ENCODE assay signal across 10 mouse cellular contexts in the genomic region with DNA sequence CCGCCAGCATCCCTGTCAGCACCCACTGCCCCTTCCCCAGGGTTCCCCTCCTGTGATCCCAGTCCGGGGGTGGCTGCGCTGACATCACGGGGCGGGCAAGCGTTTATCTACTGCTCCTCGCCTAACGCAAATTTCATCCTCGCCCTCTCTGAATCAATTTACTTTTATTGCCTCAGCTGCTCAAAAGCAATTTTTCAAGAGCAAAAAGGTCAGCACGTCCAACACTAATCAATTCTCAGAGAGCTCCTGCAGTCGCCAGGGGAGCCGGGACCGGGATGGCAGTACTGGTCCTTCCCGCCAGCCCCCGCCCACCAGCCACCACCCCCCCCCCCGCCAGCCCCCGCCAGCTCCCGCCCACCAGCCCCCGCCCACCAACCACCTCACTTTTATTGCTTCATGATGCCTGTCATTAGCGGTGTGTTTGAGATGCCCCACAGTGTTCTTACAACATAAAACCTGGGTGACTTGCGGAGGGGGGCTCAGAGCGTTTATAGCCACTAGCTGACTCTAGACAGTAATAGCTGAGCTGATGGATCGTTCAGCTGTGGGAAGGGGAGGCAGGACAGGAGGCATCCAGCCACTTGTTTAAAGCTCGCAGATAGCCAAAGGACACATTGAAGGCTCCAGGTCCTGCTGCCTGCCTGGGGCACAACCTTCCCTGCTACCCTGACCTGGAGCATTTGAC. TPM values are rescaled to one million over a fixed set of nuclear protein-coding genes. Genes with fewer than 3 reads are reported as not detected.
A peak's percentile ranks its signal among the peaks of the same experiment; 100 is the strongest.
DNase-seq lines count a peak whose midpoint lies in the region; ATAC-seq lines count a peak whose summit lies in the region.
"Had no signal": no experiment of that assay in that cellular context is flagged by ENCODE, and none has a peak within 500 bp of the region (broad histone marks: within the 10 kb centered on the region; RNA-seq: fewer than 3 reads in every experiment).

No protein-coding gene starts in this region.

- H3K27me3 ChIP-seq in kidney, embryonic 14.5 days (ENCODE audit: control insufficient read depth, insufficient read depth, low read length): 0 out of 2 replicates have a peak, but pooled peaks cover 10% of the 10 kb centered on the region
- H3K27me3 ChIP-seq in embryonic facial prominence, embryonic 14.5 days (replicated peaks; ENCODE audit: control insufficient read depth, insufficient read depth, low read length): peaks cover 14% of the 10 kb centered on the region
- no peaks in the 10 kb centered on the region for H3K27me3 ChIP-seq in intestine, embryonic 14.5 days (replicated peaks; ENCODE audit: control insufficient read depth, insufficient read depth, low read length)
- no peaks in the 10 kb centered on the region; the same call in 1 of the 2 replicates for H3K27me3 ChIP-seq in midbrain, embryonic 16.5 days (ENCODE audit: control insufficient read depth, insufficient read depth, low read depth, low read length)

- H3K27ac ChIP-seq in kidney, embryonic 14.5 days (ENCODE audit: low read depth, low read length): no peak overlapping the region
- no peak overlapping the region for H3K27ac ChIP-seq in embryonic facial prominence, embryonic 14.5 days (replicated peaks; ENCODE audit: low read depth, low read length)
- no peak overlapping the region for H3K27ac ChIP-seq in intestine, embryonic 14.5 days (ENCODE audit: low read depth)
- H3K27ac ChIP-seq in midbrain, embryonic 16.5 days (ENCODE audit: low read length): no peak overlapping the region

- H3K4me1 ChIP-seq in kidney, embryonic 14.5 days (ENCODE audit: control insufficient read depth, insufficient read depth, low read length): peaks cover 30% of the 10 kb centered on the region
- peaks cover 33% of the 10 kb centered on the region for H3K4me1 ChIP-seq in embryonic facial prominence, embryonic 14.5 days (ENCODE audit: control insufficient read depth, insufficient read depth, low read length)
- H3K4me1 ChIP-seq in intestine, embryonic 14.5 days (replicated peaks; ENCODE audit: control insufficient read depth, insufficient read depth, low read length): peaks cover 39% of the 10 kb centered on the region
- H3K4me1 ChIP-seq in midbrain, embryonic 16.5 days (ENCODE audit: control insufficient read depth, insufficient read depth, low read length): peaks cover 44% of the 10 kb centered on the region

- 3% methylated on average over 23 of the region's 24 CpGs for WGBS in kidney, embryonic 14.5 days
- WGBS in embryonic facial prominence, embryonic 14.5 days: 14% methylated on average over 23 of the region's 24 CpGs
- WGBS in intestine, embryonic 14.5 days: 5% methylated on average over 24 of the region's 24 CpGs
- WGBS in midbrain, embryonic 16.5 days: 17% methylated on average over 24 of the region's 24 CpGs

- peak overlapping the region; percentile 31 for H3K4me2 ChIP-seq in kidney, embryonic 14.5 days (replicated peaks; ENCODE audit: low read depth, low read length)
- peak overlapping the region; percentile 44 for H3K4me2 ChIP-seq in embryonic facial prominence, embryonic 14.5 days (ENCODE audit: low read depth, low read length)
- H3K4me2 ChIP-seq in intestine, embryonic 14.5 days (ENCODE audit: low read length): peak overlapping the region; percentile 36
- H3K4me2 ChIP-seq in midbrain, embryonic 16.5 days (ENCODE audit: low read length): peak overlapping the region; percentile 44

- no peak overlapping the region for H3K9ac ChIP-seq in kidney, embryonic 14.5 days (ENCODE audit: low read depth, low read length)
- H3K9ac ChIP-seq in embryonic facial prominence, embryonic 14.5 days (ENCODE audit: low read depth, low read length): no peak overlapping the region
- H3K9ac ChIP-seq in intestine, embryonic 14.5 days (ENCODE audit: low read length): no peak overlapping the region
- H3K9ac ChIP-seq in midbrain, embryonic 16.5 days (ENCODE audit: low read depth, low read length): peak overlapping the region; percentile 14; the same call in 1 of the 2 replicates

- H3K9me3 ChIP-seq in kidney, embryonic 14.5 days (ENCODE audit: control insufficient read depth, low read length): no peaks in the 10 kb centered on the region
- H3K9me3 ChIP-seq in embryonic facial prominence, embryonic 14.5 days (ENCODE audit: control insufficient read depth, low read length): no peaks in the 10 kb centered on the region
- 0 out of 2 replicates have a peak, but pooled peaks cover 4% of the 10 kb centered on the region for H3K9me3 ChIP-seq in intestine, embryonic 14.5 days (ENCODE audit: control insufficient read depth, low read length)
- H3K9me3 ChIP-seq in midbrain, embryonic 16.5 days (replicated peaks; ENCODE audit: control insufficient read depth, low read length, poor library complexity, severe bottlenecking): no peaks in the 10 kb centered on the region

- no peaks in the 10 kb centered on the region for H3K36me3 ChIP-seq in kidney, embryonic 14.5 days (ENCODE audit: control insufficient read depth, insufficient read depth, low read length)
- H3K36me3 ChIP-seq in embryonic facial prominence, embryonic 14.5 days (ENCODE audit: control insufficient read depth, insufficient read depth, low read length): no peaks in the 10 kb centered on the region
- no peaks in the 10 kb centered on the region for H3K36me3 ChIP-seq in intestine, embryonic 14.5 days (ENCODE audit: control insufficient read depth, insufficient read depth, low read length)
- no peaks in the 10 kb centered on the region for H3K36me3 ChIP-seq in midbrain, embryonic 16.5 days (ENCODE audit: control insufficient read depth, insufficient read depth, low read length)

- H3K4me3 ChIP-seq in kidney, embryonic 14.5 days (ENCODE audit: low read length): peak overlapping the region; percentile 10; the same call in 1 of the 2 replicates
- peak overlapping the region; percentile 15; the same call in 1 of the 2 replicates for H3K4me3 ChIP-seq in embryonic facial prominence, embryonic 14.5 days (ENCODE audit: low read depth, low read length)
- H3K4me3 ChIP-seq in intestine, embryonic 14.5 days (ENCODE audit: low read depth, low read length): 0 out of 2 replicates have a peak overlapping the region, but pooled peaks have one; percentile 1
- H3K4me3 ChIP-seq in midbrain, embryonic 16.5 days (ENCODE audit: low read depth, low read length): peak overlapping the region; percentile 13

- DNase-seq in kidney, postnatal 25 days: no peak
- no peak for DNase-seq in embryonic facial prominence, embryonic 14.5 days (ENCODE audit: low spot score)
- no peak for DNase-seq in intestine, embryonic 14.5 days (ENCODE audit: low spot score)
- DNase-seq in frontal cortex, postnatal 10 days (ENCODE audit: low spot score in 2 of 2): no peak
- no peak for DNase-seq in testis, postnatal 10 days (ENCODE audit: low spot score)
- DNase-seq: lung, postnatal 10 days; right cerebral cortex, adult 18-20 months had no signal

- ATAC-seq in kidney, embryonic 14.5 days (ENCODE audit: low FRiP score, low TSS enrichment): no peak
- no peak for ATAC-seq in embryonic facial prominence, embryonic 14.5 days (ENCODE audit: low read depth)
- no peak for ATAC-seq in intestine, embryonic 14.5 days (replicated peaks; ENCODE audit: low FRiP score, low TSS enrichment, low read depth)
- ATAC-seq in midbrain, embryonic 16.5 days: no peak
- no peak for ATAC-seq in megakaryocyte-erythroid progenitor cell, adult 5-6 weeks (replicated peaks; ENCODE audit: low FRiP score, low TSS enrichment, poor library complexity, severe bottlenecking)

RNA-seq across cellular contexts. Expression of a gene that starts 44.2 kb away (rescaled TPM):
- polyA plus RNA-seq in kidney, embryonic 14.5 days (2014; fragmentation: Nextera tagmentation; extraction: Ambion mirVana): 4.9 and 8.3 TPM in 2 replicates
- polyA plus RNA-seq in embryonic facial prominence, embryonic 14.5 days (2014; fragmentation: Nextera tagmentation; extraction: Ambion mirVana): 11.0 and 13.5 TPM in 2 replicates
- polyA plus RNA-seq in intestine, embryonic 14.5 days (2014; fragmentation: Nextera tagmentation; extraction: Ambion mirVana): 9.9 and 10.5 TPM in 2 replicates
- polyA plus RNA-seq in midbrain, embryonic 16.5 days (2015; fragmentation: Nextera tagmentation; extraction: Ambion mirVana): 23.9 and 25.6 TPM in 2 replicates
- total RNA-seq in megakaryocyte-erythroid progenitor cell, adult 5-6 weeks (2014; fragmentation: Nextera tagmentation): 5.2 and 5.4 TPM in 2 replicates
- 3.9 and 11.6 TPM in 2 replicates for total RNA-seq in megakaryocyte-erythroid progenitor cell, adult 5-6 weeks (2017)
